17 mouse cellular contexts compared by ENCODE assay signal in the genomic region with DNA sequence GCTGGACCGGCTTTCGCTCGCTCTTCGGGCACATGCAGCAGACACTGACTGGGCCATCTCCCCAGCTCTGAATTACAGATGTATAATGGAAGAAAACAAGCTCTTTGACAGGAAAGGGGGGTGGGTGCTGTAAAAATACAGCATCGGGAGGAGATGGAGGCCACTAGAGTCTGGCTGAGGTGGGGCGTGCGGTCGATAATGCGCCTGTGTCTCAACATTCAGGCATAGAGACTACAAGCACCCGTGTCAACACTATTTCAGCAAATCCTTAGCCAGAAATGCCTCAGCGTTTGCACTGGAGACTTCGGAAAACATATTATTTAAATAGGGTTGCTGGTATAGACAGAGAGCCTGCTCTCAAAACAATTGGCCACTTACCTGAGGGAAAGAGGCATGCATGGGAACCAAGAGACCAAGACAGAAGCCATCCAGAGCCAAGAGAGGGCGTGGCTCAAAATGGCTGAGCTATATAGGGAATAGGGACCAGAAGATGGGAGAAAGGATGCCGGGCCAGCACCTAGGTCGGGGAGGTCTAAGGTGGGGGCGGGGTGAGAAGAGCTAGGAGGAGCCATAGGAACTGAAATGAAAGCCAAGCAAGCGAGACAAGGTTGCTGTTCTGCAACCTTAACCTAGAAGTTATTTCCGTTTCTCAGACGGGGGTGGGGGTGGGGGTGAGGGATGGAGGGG.
DNase-seq lines count a peak whose midpoint lies in the region; ATAC-seq and TF ChIP-seq lines count a peak whose summit lies in the region.
"Had no signal": no experiment of that assay in that cellular context is flagged by ENCODE, and none has a peak within 500 bp of the region (broad histone marks: within the 10 kb centered on the region; RNA-seq: fewer than 3 reads in every experiment).

No protein-coding gene starts in this region.

- WGBS in forebrain, embryonic 13.5 days: 68% methylated on average over 19 of the region's 19 CpGs
- WGBS in kidney, embryonic 14.5 days: 83% methylated on average over 19 of the region's 19 CpGs

- no peaks in the 10 kb centered on the region for H3K27me3 ChIP-seq in forebrain, embryonic 13.5 days
- H3K27me3 ChIP-seq in kidney, embryonic 14.5 days (ENCODE audit: control insufficient read depth, insufficient read depth, low read length): no peaks in the 10 kb centered on the region
- H3K27me3 ChIP-seq: heart, embryonic 13.5 days; limb, embryonic 13.5 days had no signal

- no peaks in the 10 kb centered on the region for H3K36me3 ChIP-seq in forebrain, embryonic 13.5 days (ENCODE audit: poor library complexity, severe bottlenecking)
- H3K36me3 ChIP-seq in kidney, embryonic 14.5 days (ENCODE audit: control insufficient read depth, insufficient read depth, low read length): no peaks in the 10 kb centered on the region
- H3K36me3 ChIP-seq: heart, embryonic 13.5 days; limb, embryonic 13.5 days had no signal

- H3K4me3 ChIP-seq in gastrocnemius, adult 2 months: peak overlapping the region; percentile 26; the same call in 1 of the 2 replicates
- no peak overlapping the region for H3K4me3 ChIP-seq in forebrain, embryonic 13.5 days
- no peak overlapping the region for H3K4me3 ChIP-seq in kidney, embryonic 14.5 days (ENCODE audit: low read length)
- H3K4me3 ChIP-seq: heart, embryonic 13.5 days; limb, embryonic 13.5 days had no signal

- no peaks in the 10 kb centered on the region for H3K9me3 ChIP-seq in forebrain, embryonic 13.5 days (replicated peaks)
- no peaks in the 10 kb centered on the region for H3K9me3 ChIP-seq in kidney, embryonic 14.5 days (ENCODE audit: control insufficient read depth, low read length)
- H3K9me3 ChIP-seq: heart, embryonic 13.5 days; limb, embryonic 13.5 days had no signal

- H3K4me2 ChIP-seq in forebrain, embryonic 13.5 days: peak overlapping the region; percentile 14; the same call in 1 of the 2 replicates
- no peak overlapping the region for H3K4me2 ChIP-seq in kidney, embryonic 14.5 days (replicated peaks; ENCODE audit: low read depth, low read length)
- H3K4me2 ChIP-seq: heart, embryonic 13.5 days; limb, embryonic 13.5 days had no signal

- no peak overlapping the region for H3K9ac ChIP-seq in forebrain, embryonic 13.5 days
- no peak overlapping the region for H3K9ac ChIP-seq in kidney, embryonic 14.5 days (ENCODE audit: low read depth, low read length)
- H3K9ac ChIP-seq: heart, embryonic 13.5 days; limb, embryonic 13.5 days; liver, postnatal 0 days had no signal

- no peak for DNase-seq in gastrocnemius, adult 2 months
- no peak for DNase-seq in gastrocnemius, postnatal 36 days
- peak; percentile 42 to 54 for DNase-seq in spleen, postnatal 36 days (ENCODE audit: low spot score in 2 of 2)
- DNase-seq in spleen, adult 12 weeks (ENCODE audit: low spot score): no peak
- peak; percentile 20 to 40 for DNase-seq in thymus, postnatal 36 days
- DNase-seq in kidney, adult 8-10 months: no peak
- DNase-seq: adrenal gland, adult 8-10 months; cerebellum, adult 11-12 months; gastrocnemius, postnatal 25 days; kidney, postnatal 10 days; liver, postnatal 0 days; lung, postnatal 36 days; right cerebral cortex, adult 18-20 months had no signal

- no peak for TF ChIP-seq CTCF in gastrocnemius, adult 2 months (IDR thresholded peaks at IDR 0.05)

- H3K27ac ChIP-seq in gastrocnemius, adult 2 months: no peak overlapping the region
- H3K27ac ChIP-seq in forebrain, embryonic 13.5 days: peak overlapping the region; percentile 89
- H3K27ac ChIP-seq in kidney, embryonic 14.5 days (ENCODE audit: low read depth, low read length): no peak overlapping the region
- H3K27ac ChIP-seq: heart, embryonic 13.5 days; limb, embryonic 13.5 days had no signal

- peaks cover 59% of the 10 kb centered on the region for H3K4me1 ChIP-seq in forebrain, embryonic 13.5 days
- no peaks in the 10 kb centered on the region for H3K4me1 ChIP-seq in kidney, embryonic 14.5 days (ENCODE audit: control insufficient read depth, insufficient read depth, low read length)
- H3K4me1 ChIP-seq: limb, embryonic 13.5 days had no signal

- intact Hi-C loops in gastrocnemius, adult 2 months (cut with DNase I): no loop called here
- intact Hi-C loops in gastrocnemius, postnatal 36 days (cut with DNase I): no loop called here

- ATAC-seq in forebrain, embryonic 13.5 days: no peak
- ATAC-seq in kidney, embryonic 14.5 days (ENCODE audit: low FRiP score, low TSS enrichment): no peak; the same call in 1 of the 2 replicates
- ATAC-seq: liver, postnatal 0 days had no signal

Comparison
In these comparisons a context has a peak if more than half of its experiments do, and no peak if none do; other contexts are left out.
1. DNase-seq: peak in spleen, postnatal 36 days (2 of 2) and thymus, postnatal 36 days (2 of 2); none in gastrocnemius, adult 2 months (single experiment), gastrocnemius, postnatal 36 days (0 of 2), spleen, adult 12 weeks (single experiment) and kidney, adult 8-10 months (0 of 2).